Mouse (Mus musculus): Measurements from ENCODE around the gene Mgme1. TPM values are rescaled to one million over a fixed set of nuclear protein-coding genes. Genes with fewer than 3 reads are reported as not detected.

The Mgme1 gene
- polyA plus RNA-seq, 1 experiment: 6.5 TPM

DNA sequence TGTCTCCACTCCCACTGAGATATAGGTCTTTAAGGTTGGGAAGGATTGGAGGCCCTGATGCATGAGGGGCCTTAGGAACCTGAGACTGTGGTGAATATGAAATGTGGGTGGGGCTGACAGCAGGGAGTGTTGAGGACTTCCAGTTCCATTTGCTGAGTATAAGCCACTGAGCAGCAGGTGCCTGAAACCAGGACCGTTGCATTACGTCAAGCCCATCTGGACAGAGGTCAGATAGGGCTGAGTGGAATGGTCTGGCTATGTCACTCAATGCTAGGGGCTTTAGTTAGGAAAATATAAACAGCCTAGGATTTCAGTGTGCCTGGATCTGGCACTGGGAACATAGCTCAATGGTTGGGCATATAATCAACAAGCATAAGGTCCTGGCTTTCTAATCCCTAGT, 24.2 kb upstream of the Mgme1 start:
- Histone ChIP-seq H3K4me3 (replicated peaks; ENCODE audit: insufficient read depth, low read depth, low read length) (no peak overlapping the region), H3K4me1 (ENCODE audit: control insufficient read depth, insufficient read depth, low read length) (no peaks in the 10 kb centered on the region), H3K27ac (ENCODE audit: insufficient read depth, low read length) (no peak overlapping the region), H3K27me3 (ENCODE audit: control insufficient read depth, insufficient read depth, low read length) (no peaks in the 10 kb centered on the region)
- TF ChIP-seq CTCF (IDR thresholded peaks at IDR 0.05; ENCODE audit: borderline replicate concordance, insufficient read depth, low read depth, low read length) (no peak), POLR2A (IDR thresholded peaks at IDR 0.05; ENCODE audit: borderline replicate concordance, insufficient read depth, low read length) (no peak)
- 67% methylated on average over 2 of the region's 2 CpGs for WGBS
- no peak for DNase-seq

- 50% methylated on average over 5 of the region's 5 CpGs for WGBS
- H3K27ac ChIP-seq (ENCODE audit: insufficient read depth, low read length): no peak overlapping the region
- H3K4me1 ChIP-seq (ENCODE audit: control insufficient read depth, insufficient read depth, low read length): no peaks in the 10 kb centered on the region
- no peak for DNase-seq
- no peak overlapping the region for H3K4me3 ChIP-seq (replicated peaks; ENCODE audit: insufficient read depth, low read depth, low read length)
- no peaks in the 10 kb centered on the region for H3K27me3 ChIP-seq (ENCODE audit: control insufficient read depth, insufficient read depth, low read length)
- TF ChIP-seq CTCF (IDR thresholded peaks at IDR 0.05; ENCODE audit: borderline replicate concordance, insufficient read depth, low read depth, low read length) (no peak), POLR2A (IDR thresholded peaks at IDR 0.05; ENCODE audit: borderline replicate concordance, insufficient read depth, low read length) (no peak)
Measured at GRCm38 (mm10) chr2:144247337-144247978, 23.0 kb upstream of the Mgme1 start.

- no peak overlapping the region for H3K27ac ChIP-seq (ENCODE audit: insufficient read depth, low read length)
Measured at GRCm38 (mm10) chr2:144248613-144249376, 21.7 kb upstream of the Mgme1 start.

DNA sequence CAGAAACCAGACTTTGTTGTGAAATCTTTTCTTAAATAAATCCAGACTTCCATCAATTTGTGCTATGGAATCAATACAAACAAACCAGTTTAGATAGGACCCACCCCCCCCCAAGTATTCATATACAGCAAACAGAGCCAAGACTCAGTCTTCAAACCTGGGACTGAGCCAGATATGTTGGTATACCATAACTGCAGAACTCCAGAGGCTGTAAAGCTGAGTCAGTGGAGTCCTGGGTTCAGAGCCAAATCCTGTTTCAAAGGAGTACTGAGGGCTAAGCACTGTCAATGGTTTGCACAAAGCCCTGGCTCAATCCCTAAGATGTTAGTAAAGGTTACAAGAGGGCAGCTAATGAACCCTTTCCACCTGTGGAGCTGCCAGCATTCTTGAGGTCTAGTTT, 20.4 kb upstream of the Mgme1 start:
- Histone ChIP-seq H3K27ac (ENCODE audit: insufficient read depth, low read length) (no peak overlapping the region), H3K4me1 (ENCODE audit: control insufficient read depth, insufficient read depth, low read length) (no peaks in the 10 kb centered on the region)
- TF ChIP-seq POLR2A (IDR thresholded peaks at IDR 0.05; ENCODE audit: borderline replicate concordance, insufficient read depth, low read length): no peak
- no peak for TF ChIP-seq CTCF (IDR thresholded peaks at IDR 0.05; ENCODE audit: borderline replicate concordance, insufficient read depth, low read depth, low read length)

More at GRCm38 (mm10) chr2:144248613-144249376, 21.7 kb upstream of the Mgme1 start:
- WGBS: 48% methylated on average over 4 of the region's 4 CpGs
- Histone ChIP-seq H3K4me1 (ENCODE audit: control insufficient read depth, insufficient read depth, low read length) (no peaks in the 10 kb centered on the region), H3K27me3 (ENCODE audit: control insufficient read depth, insufficient read depth, low read length) (no peaks in the 10 kb centered on the region), H3K4me3 (replicated peaks; ENCODE audit: insufficient read depth, low read depth, low read length) (no peak overlapping the region)
- TF ChIP-seq CTCF (IDR thresholded peaks at IDR 0.05; ENCODE audit: borderline replicate concordance, insufficient read depth, low read depth, low read length) (no peak), POLR2A (IDR thresholded peaks at IDR 0.05; ENCODE audit: borderline replicate concordance, insufficient read depth, low read length) (no peak)
- no peak for DNase-seq

DNA sequence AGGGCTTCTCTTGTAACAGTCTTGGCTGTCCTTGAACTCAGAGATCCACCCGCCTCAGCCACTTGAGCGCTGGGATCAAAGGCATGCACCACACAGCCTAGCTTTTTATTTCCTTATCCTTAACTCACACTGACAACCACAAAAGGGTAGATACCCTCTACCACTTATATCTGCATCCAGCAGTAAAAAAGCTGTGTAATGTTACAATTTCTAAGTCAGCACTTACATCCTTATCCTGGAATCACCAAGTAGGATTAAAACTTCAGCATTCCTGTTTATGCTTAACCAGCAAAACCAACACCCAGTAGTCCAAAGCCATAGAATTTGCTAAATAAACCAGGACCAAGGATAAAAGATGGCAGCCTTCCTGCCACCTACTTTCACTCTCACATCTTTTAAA, 7.6 kb upstream of the Mgme1 start:
- Histone ChIP-seq H3K27me3 (ENCODE audit: control insufficient read depth, insufficient read depth, low read length) (no peaks in the 10 kb centered on the region), H3K4me1 (ENCODE audit: control insufficient read depth, insufficient read depth, low read length) (no peaks in the 10 kb centered on the region), H3K27ac (ENCODE audit: insufficient read depth, low read length) (no peak overlapping the region), H3K4me3 (replicated peaks; ENCODE audit: insufficient read depth, low read depth, low read length) (no peak overlapping the region)
- no peak for DNase-seq
- TF ChIP-seq POLR2A (IDR thresholded peaks at IDR 0.05; ENCODE audit: borderline replicate concordance, insufficient read depth, low read length) (no peak), CTCF (IDR thresholded peaks at IDR 0.05; ENCODE audit: borderline replicate concordance, insufficient read depth, low read depth, low read length) (no peak)
- WGBS: 92% methylated on average over 2 of the region's 2 CpGs

More for the DNA sequence above, 20.4 kb upstream of the Mgme1 start:
- Histone ChIP-seq H3K27me3 (ENCODE audit: control insufficient read depth, insufficient read depth, low read length) (no peaks in the 10 kb centered on the region), H3K4me3 (replicated peaks; ENCODE audit: insufficient read depth, low read depth, low read length) (no peak overlapping the region)
- no peak for DNase-seq

- no peak for DNase-seq
- Histone ChIP-seq H3K4me1 (ENCODE audit: control insufficient read depth, insufficient read depth, low read length) (no peaks in the 10 kb centered on the region), H3K4me3 (replicated peaks; ENCODE audit: insufficient read depth, low read depth, low read length) (no peak overlapping the region), H3K27me3 (ENCODE audit: control insufficient read depth, insufficient read depth, low read length) (no peaks in the 10 kb centered on the region), H3K27ac (ENCODE audit: insufficient read depth, low read length) (no peak overlapping the region)
- 64% methylated on average over 5 of the region's 5 CpGs for WGBS
- TF ChIP-seq POLR2A (IDR thresholded peaks at IDR 0.05; ENCODE audit: borderline replicate concordance, insufficient read depth, low read length) (no peak), CTCF (IDR thresholded peaks at IDR 0.05; ENCODE audit: borderline replicate concordance, insufficient read depth, low read depth, low read length) (no peak)
Measured at GRCm38 (mm10) chr2:144264398-144265119, 5.9 kb upstream of the Mgme1 start.

DNA sequence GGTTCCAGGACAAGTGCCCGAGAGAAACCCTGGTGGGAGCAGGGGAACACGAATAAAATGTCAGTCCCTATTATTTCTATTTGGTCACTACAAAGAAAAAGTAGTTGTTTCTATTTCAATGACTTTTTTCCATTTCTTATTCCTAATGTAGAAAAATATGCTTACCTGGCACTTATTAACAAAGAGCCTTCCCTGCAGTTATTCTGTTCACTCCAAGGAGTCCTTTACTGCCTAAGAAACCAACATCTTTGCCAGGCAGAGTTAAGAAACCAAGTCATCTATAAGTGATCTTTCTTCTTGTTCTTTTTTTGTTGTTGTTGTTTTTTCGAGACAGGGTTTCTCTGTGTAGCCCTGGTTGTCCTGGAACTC, 5.4 kb upstream of the Mgme1 start:
- 50% methylated on average over 3 of the region's 3 CpGs for WGBS
- H3K4me1 ChIP-seq (ENCODE audit: control insufficient read depth, insufficient read depth, low read length): no peaks in the 10 kb centered on the region
- H3K27me3 ChIP-seq (ENCODE audit: control insufficient read depth, insufficient read depth, low read length): no peaks in the 10 kb centered on the region
- H3K27ac ChIP-seq (ENCODE audit: insufficient read depth, low read length): no peak overlapping the region
- TF ChIP-seq CTCF (IDR thresholded peaks at IDR 0.05; ENCODE audit: borderline replicate concordance, insufficient read depth, low read depth, low read length) (no peak), POLR2A (IDR thresholded peaks at IDR 0.05; ENCODE audit: borderline replicate concordance, insufficient read depth, low read length) (no peak)
- no peak overlapping the region for H3K4me3 ChIP-seq (replicated peaks; ENCODE audit: insufficient read depth, low read depth, low read length)
- no peak for DNase-seq

All from cerebellum, adult 2 months (tissue).